Mouse (Mus musculus) ES-E14 (cell line): Measurements from ENCODE around the gene Insrr. TPM values are rescaled to one million over a fixed set of nuclear protein-coding genes. Genes with fewer than 3 reads are reported as not detected.

Source experiments
- DNase-seq: peaks from one replicate; pipeline ENCODE4 v3.0.0-alpha.2; 2013; ENCODE audit warnings: low read depth, low spot score
- H3K27ac ChIP-seq: 2 replicates; pipeline ENCODE4 v1.5.1; 2012; ENCODE audit warnings: low read depth, mild to moderate bottlenecking, low read length, moderate library complexity, mixed read lengths; ENCODE audit not compliant: poor library complexity, insufficient read depth, severe bottlenecking
- H3K36me3 ChIP-seq: 2 replicates; pipeline ENCODE4 v1.6.1; 2012; ENCODE audit warnings: mild to moderate bottlenecking, low read length, moderate library complexity, mixed read lengths; ENCODE audit not compliant: control insufficient read depth, poor library complexity, insufficient read depth, severe bottlenecking
- H3K4me1 ChIP-seq, 2 experiments: fragments of 150-350 bp in 1 of 2; sonication (generic) in 1 of 2; 2 replicates each; pipeline ENCODE4 v1.6.1; 2012; ENCODE audit warnings: low read length in 2 of 2, mild to moderate bottlenecking in 1 of 2, mixed read lengths in 1 of 2; ENCODE audit not compliant: control insufficient read depth in 2 of 2, insufficient read depth in 2 of 2, poor library complexity in 1 of 2
- H3K4me3 ChIP-seq, 2 experiments: fragments of 150-350 bp in 1 of 2; sonication (generic) in 1 of 2; 2 replicates each; pipeline ENCODE4 v1.5.1; 2012; ENCODE audit warnings: low read length in 2 of 2, low read depth in 1 of 2, mild to moderate bottlenecking in 1 of 2, mixed read lengths in 1 of 2; ENCODE audit not compliant: insufficient read depth in 1 of 2, poor library complexity in 1 of 2, severe bottlenecking in 1 of 2
- H3K9ac ChIP-seq: 2 replicates; pipeline ENCODE4 v1.6.1; 2012; ENCODE audit warnings: low read depth, mild to moderate bottlenecking, low read length, mixed read lengths; ENCODE audit not compliant: poor library complexity, insufficient read depth, severe bottlenecking
- H3K9me3 ChIP-seq: fragments of 150-350 bp; sonication (generic); 2 replicates; pipeline ENCODE4 v1.6.1; 2012; ENCODE audit warnings: low read depth, mild to moderate bottlenecking, low read length; ENCODE audit not compliant: control insufficient read depth, insufficient read depth
- CHD2 ChIP-seq: IDR thresholded peaks from 2 replicates; pipeline ENCODE4 v1.6.1; 2014; ENCODE audit warnings: mild to moderate bottlenecking, low read depth, low read length, inconsistent platforms
- HCFC1 ChIP-seq: IDR thresholded peaks from 2 replicates; pipeline ENCODE4 v1.6.1; 2012; ENCODE audit warnings: low read length, inconsistent platforms, borderline replicate concordance; ENCODE audit not compliant: insufficient read depth
- MAFK ChIP-seq: IDR thresholded peaks from 2 replicates; pipeline ENCODE4 v1.6.1; 2014; ENCODE audit warnings: mild to moderate bottlenecking, low read depth, low read length, inconsistent platforms; ENCODE audit not compliant: insufficient read depth
- ZC3H11A ChIP-seq: IDR thresholded peaks from 2 replicates; pipeline ENCODE4 v1.6.1; 2012; ENCODE audit warnings: low read depth, mild to moderate bottlenecking, inconsistent platforms, low read length, borderline replicate concordance
- ZNF384 ChIP-seq: IDR thresholded peaks from 2 replicates; pipeline ENCODE4 v1.6.1; 2012; ENCODE audit warnings: low read depth, low read length, inconsistent platforms
- in situ Hi-C, 2 experiments: fragments of 600-800 bp; cut with MboI; formaldehyde crosslinking; loops; one replicate each; pipeline ENCODE4 v1.15.1; 2025; ENCODE audit warnings: low sequenced_read_pairs in 2 of 2, inconsistent platforms in 1 of 2; ENCODE audit not compliant: unreplicated experiment in 2 of 2
- total RNA-seq: library from RNA; depleted of rRNA; stranded (reverse); fragments of 300-350 nt; gene quantifications from 2 replicates; pipeline ENCODE4 v1.2.3, GENCODE M21; 2012

The Insrr gene
- total RNA-seq, 1 experiment = 0.18 TPM

- DNase-seq = no peak
- Histone ChIP-seq H3K9ac (no peak overlapping the region), H3K27ac (no peak overlapping the region), H3K4me3 (no peak overlapping the region), H3K4me1 (peaks cover 1 to 26% of the 10 kb centered on the region in 2 experiments; a peak in 2 of 4 replicates), H3K36me3 (no peaks in the 10 kb centered on the region), H3K9me3 (no peaks in the 10 kb centered on the region)
- no peak for TF ChIP-seq ZC3H11A
- no peak for TF ChIP-seq HCFC1
- no peak for TF ChIP-seq MAFK
- TF ChIP-seq ZNF384 = no peak
- no peak for TF ChIP-seq CHD2
- in situ Hi-C loops = no loop called here
Observed at GRCm38 (mm10) chr3:87761408-87762375, 35.1 kb upstream of the Insrr start.

- no peak overlapping the region for H3K27ac ChIP-seq
- TF ChIP-seq HCFC1 = no peak
- TF ChIP-seq CHD2 = no peak
- no peak for TF ChIP-seq ZC3H11A
- TF ChIP-seq ZNF384 = no peak
- TF ChIP-seq MAFK = no peak
- H3K9ac ChIP-seq = no peak overlapping the region
- DNase-seq = no peak
- peaks cover 1 to 26% of the 10 kb centered on the region in 2 experiments; a peak in 2 of 4 replicates for H3K4me1 ChIP-seq
- in situ Hi-C loops = no loop called here
- H3K9me3 ChIP-seq = no peaks in the 10 kb centered on the region
- H3K36me3 ChIP-seq = no peaks in the 10 kb centered on the region
- H3K4me3 ChIP-seq = no peak overlapping the region
Observed at GRCm38 (mm10) chr3:87763202-87763601, 33.5 kb upstream of the Insrr start.

- in situ Hi-C loops = no loop called here
- TF ChIP-seq HCFC1 (no peak), ZC3H11A (no peak), CHD2 (no peak), ZNF384 (no peak), MAFK (no peak)
- Histone ChIP-seq H3K4me1 (peaks cover 0 to 25% of the 10 kb centered on the region in 2 experiments; a peak in 1 of 4 replicates), H3K27ac (no peak overlapping the region), H3K9me3 (no peaks in the 10 kb centered on the region), H3K36me3 (no peaks in the 10 kb centered on the region), H3K4me3 (no peak overlapping the region), H3K9ac (no peak overlapping the region)
- DNase-seq = no peak
Observed at GRCm38 (mm10) chr3:87763683-87764289, 33.0 kb upstream of the Insrr start.

GRCm38 (mm10) chr3:87764506-87764905, 32.2 kb upstream of the Insrr start:
- Histone ChIP-seq H3K9ac (no peak overlapping the region), H3K4me3 (no peak overlapping the region), H3K27ac (no peak overlapping the region), H3K36me3 (no peaks in the 10 kb centered on the region), H3K4me1 (peaks cover 0 to 22% of the 10 kb centered on the region in 2 experiments; a peak in 1 of 4 replicates), H3K9me3 (no peaks in the 10 kb centered on the region)
- in situ Hi-C loops = no loop called here
- no peak for DNase-seq
- TF ChIP-seq CHD2 (no peak), ZC3H11A (no peak), HCFC1 (no peak), ZNF384 (no peak), MAFK (no peak)
